Comparison of ENCODE assay signal across 8 mouse cellular contexts in the genomic region with DNA sequence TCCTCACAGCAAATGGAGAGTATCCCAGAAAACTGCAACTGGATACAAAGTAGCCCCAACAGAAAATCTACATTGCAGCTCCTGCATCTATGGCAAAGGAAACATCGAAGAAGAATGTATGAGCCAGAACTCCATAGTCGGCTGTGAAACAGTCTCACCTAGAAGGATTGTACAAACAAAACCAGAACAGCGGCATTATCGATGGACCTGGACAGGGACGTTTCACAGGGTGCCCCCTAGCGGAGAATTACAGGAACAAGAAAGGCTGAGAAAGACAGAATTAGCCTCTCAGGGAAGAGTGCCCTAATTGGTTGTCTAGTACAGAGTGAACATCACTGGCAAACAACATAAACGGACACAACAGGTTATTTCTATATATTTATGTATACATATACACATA. TPM values are rescaled to one million over a fixed set of nuclear protein-coding genes. Genes with fewer than 3 reads are reported as not detected.
DNase-seq lines count a peak whose midpoint lies in the region; ATAC-seq lines count a peak whose summit lies in the region.

No protein-coding gene starts in this region.

- peak; percentile 79 for ATAC-seq in forebrain, embryonic 16.5 days
- no peak for ATAC-seq in hindbrain, embryonic 15.5 days (ENCODE audit: low FRiP score, low read depth)

- intact Hi-C loops in left cerebral cortex, postnatal 36 days (cut with DNase I), result loop anchor here (5.0 kb wide), 1 partner anchor 114 kb away; no protein-coding TSS in a partner anchor

- H3K36me3 ChIP-seq in forebrain, embryonic 16.5 days (ENCODE audit: control insufficient read depth, insufficient read depth), result no peaks in the 10 kb centered on the region
- H3K36me3 ChIP-seq in hindbrain, embryonic 15.5 days, result no peaks in the 10 kb centered on the region

- H3K4me3 ChIP-seq in forebrain, embryonic 16.5 days (replicated peaks; ENCODE audit: low read length), result 0 out of 2 replicates have a peak overlapping the region, but pooled peaks have one; percentile 0
- H3K4me3 ChIP-seq in hindbrain, embryonic 15.5 days, result peak overlapping the region; percentile 2; the same call in 1 of the 2 replicates

- H3K27ac ChIP-seq in forebrain, embryonic 16.5 days (ENCODE audit: low read length), result no peak overlapping the region
- no peak overlapping the region for H3K27ac ChIP-seq in hindbrain, embryonic 15.5 days (replicated peaks)

- 4% methylated on average over 7 of the region's 7 CpGs for WGBS in forebrain, embryonic 16.5 days
- WGBS in hindbrain, embryonic 15.5 days, result 4% methylated on average over 7 of the region's 7 CpGs

- H3K4me1 ChIP-seq in forebrain, embryonic 16.5 days (replicated peaks; ENCODE audit: control insufficient read depth, insufficient read depth, low read length), result peaks cover 5% of the 10 kb centered on the region
- 0 out of 2 replicates have a peak, but pooled peaks cover 6% of the 10 kb centered on the region for H3K4me1 ChIP-seq in hindbrain, embryonic 15.5 days (replicated peaks)

- peak overlapping the region; percentile 29 for H3K4me2 ChIP-seq in forebrain, embryonic 16.5 days (ENCODE audit: low read length)
- H3K4me2 ChIP-seq in hindbrain, embryonic 15.5 days, result peak overlapping the region; percentile 40

- no peak overlapping the region for H3K9ac ChIP-seq in forebrain, embryonic 16.5 days (replicated peaks; ENCODE audit: low read depth, low read length)
- no peak overlapping the region for H3K9ac ChIP-seq in hindbrain, embryonic 15.5 days

- DNase-seq in layer of hippocampus, adult 11-12 months (ENCODE audit: low spot score), result peak; percentile 73
- no peak for DNase-seq in layer of hippocampus, adult 9-10 months (ENCODE audit: low spot score)
- peak; percentile 76 to 79 for DNase-seq in cerebellum, adult 18-20 months
- peak; percentile 30 to 41 for DNase-seq in left cerebral cortex, postnatal 36 days (ENCODE audit: low spot score in 2 of 2)
- DNase-seq in mesoderm, embryonic 11.5 days (ENCODE audit: low read depth, low spot score), result peak; percentile 74
- peak; percentile 54 to 79 for DNase-seq in spleen, postnatal 10 days (ENCODE audit: low spot score in 2 of 2)

- no peaks in the 10 kb centered on the region for H3K9me3 ChIP-seq in forebrain, embryonic 16.5 days (ENCODE audit: control insufficient read depth, low read length)
- no peaks in the 10 kb centered on the region for H3K9me3 ChIP-seq in hindbrain, embryonic 15.5 days

- H3K27me3 ChIP-seq in forebrain, embryonic 16.5 days (replicated peaks; ENCODE audit: control insufficient read depth, insufficient read depth, low read length), result no peaks in the 10 kb centered on the region
- 0 out of 2 replicates have a peak, but pooled peaks cover 3% of the 10 kb centered on the region for H3K27me3 ChIP-seq in hindbrain, embryonic 15.5 days

RNA-seq across cellular contexts. Expression of gene Slc38a1, which starts 23.9 kb away (rescaled TPM):
- polyA plus RNA-seq in forebrain, embryonic 16.5 days (2015; fragmentation: Nextera tagmentation; extraction: Ambion mirVana), result 154 and 158 TPM in 2 replicates
- 134 and 138 TPM in 2 replicates for polyA plus RNA-seq in hindbrain, embryonic 15.5 days (2015; fragmentation: Nextera tagmentation; extraction: Ambion mirVana)
- 100 to 1,000 TPM; 103 TPM for total RNA-seq in left cerebral cortex, postnatal 36 days (2021)

RNA-seq across cellular contexts. Expression of gene Slc38a2, which starts 32.9 kb away (rescaled TPM):
- polyA plus RNA-seq in forebrain, embryonic 16.5 days (2015; fragmentation: Nextera tagmentation; extraction: Ambion mirVana), result 161 and 200 TPM in 2 replicates
- 102 and 108 TPM in 2 replicates for polyA plus RNA-seq in hindbrain, embryonic 15.5 days (2015; fragmentation: Nextera tagmentation; extraction: Ambion mirVana)
- total RNA-seq in left cerebral cortex, postnatal 36 days (2021), result 10 to 100 TPM; 76.0 to 96.7 TPM
